Mouse (Mus musculus) lung, postnatal 4 days (tissue): ENCODE measurements around the gene Hoxb4.

Experiments
- DNase-seq, 2 experiments: peaks; one replicate each; pipeline ENCODE4 v3.0.0; 2021

Gene Hoxb4

GRCm38 (mm10) chr11:96352691-96353521 lies 34.8 kb downstream of the Hoxb4 start:
- peak in 1 of 2 experiments; percentile 65 for DNase-seq

GRCm38 (mm10) chr11:96353522-96353841 lies 35.4 kb downstream of the Hoxb4 start:
- no peak for DNase-seq

- no peak for DNase-seq
Measured at GRCm38 (mm10) chr11:96353939-96354338, 35.9 kb downstream of the Hoxb4 start.

GRCm38 (mm10) chr11:96354376-96354775 lies 36.3 kb downstream of the Hoxb4 start:
- DNase-seq: peak in 1 of 2 experiments; percentile 74

GRCm38 (mm10) chr11:96354801-96355311 lies 36.8 kb downstream of the Hoxb4 start:
- DNase-seq: no peak

GRCm38 (mm10) chr11:96363807-96364206 lies 45.7 kb downstream of the Hoxb4 start:
- no peak for DNase-seq

GRCm38 (mm10) chr11:96365441-96366091 lies 47.5 kb downstream of the Hoxb4 start, which contains the start of gene Hoxb1:
Gene Hoxb1 (plus strand): TSS chr11:96365752.
- DNase-seq: peak in 1 of 2 experiments; percentile 21

GRCm38 (mm10) chr11:96366092-96367041 lies 48.3 kb downstream of the Hoxb4 start:
- DNase-seq: peak; percentile 24 to 54

- DNase-seq: no peak
Measured at GRCm38 (mm10) chr11:96367141-96367540, 49.1 kb downstream of the Hoxb4 start.

GRCm38 (mm10) chr11:96368686-96369085 lies 50.6 kb downstream of the Hoxb4 start:
- DNase-seq: no peak

- DNase-seq: no peak
Measured at GRCm38 (mm10) chr11:96369140-96369539, 51.1 kb downstream of the Hoxb4 start.
